Mouse (Mus musculus) erythroblast, adult 5-6 weeks (primary cell): ENCODE data around the gene Gif. TPM values are rescaled to one million over a fixed set of nuclear protein-coding genes. Genes with fewer than 3 reads are reported as not detected.

Experiments
- ATAC-seq: replicated peaks from 2 replicates; pipeline ENCODE4 v1.8.0; 2016; ENCODE audit warnings: moderate number of reproducible peaks, mild to moderate bottlenecking, moderate TSS enrichment, inconsistent platforms; ENCODE audit not compliant: poor library complexity, low FRiP score, severe bottlenecking
- total RNA-seq, 2 experiments: library from RNA; stranded (forward) in 1 of 2; stranded (reverse) in 1 of 2; fragments of 150-400 nt in 1 of 2; fragments of 200-764, 138-1000 nt in 1 of 2; gene quantifications; 2 replicates each; pipeline versions ENCODE4 v1.2.3 to v1.2.4; 2015 to 2017; ENCODE audit warnings: low replicate concordance in 2 of 2

Gif gene
- total RNA-seq (2015; ENCODE audit: low replicate concordance) = not detected in 2 replicates
- total RNA-seq (2017; ENCODE audit: low replicate concordance) = not detected in 2 replicates

DNA sequence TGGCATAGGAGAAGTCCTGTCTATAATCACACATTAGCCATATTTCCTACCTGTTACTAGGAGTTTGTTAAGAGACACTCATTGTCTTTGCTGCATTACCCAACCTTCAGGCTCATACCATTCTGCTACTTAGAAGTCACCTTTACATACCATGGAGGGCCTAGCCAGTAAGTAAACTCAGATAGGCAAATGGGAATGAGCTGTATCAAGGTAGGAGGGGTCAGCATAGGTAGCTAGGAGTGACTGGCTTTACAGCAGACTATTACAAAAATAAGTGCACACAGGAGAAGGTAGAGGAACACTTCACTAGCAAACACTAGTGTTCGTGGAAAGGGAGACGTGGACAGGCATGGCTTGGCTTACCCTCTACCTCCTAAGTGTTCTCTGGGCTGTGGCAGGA is at the start of gene Gif:
Gif (plus strand) TSS at position 257 of the 400 bp plus-strand sequence.
- no peak for ATAC-seq

DNA sequence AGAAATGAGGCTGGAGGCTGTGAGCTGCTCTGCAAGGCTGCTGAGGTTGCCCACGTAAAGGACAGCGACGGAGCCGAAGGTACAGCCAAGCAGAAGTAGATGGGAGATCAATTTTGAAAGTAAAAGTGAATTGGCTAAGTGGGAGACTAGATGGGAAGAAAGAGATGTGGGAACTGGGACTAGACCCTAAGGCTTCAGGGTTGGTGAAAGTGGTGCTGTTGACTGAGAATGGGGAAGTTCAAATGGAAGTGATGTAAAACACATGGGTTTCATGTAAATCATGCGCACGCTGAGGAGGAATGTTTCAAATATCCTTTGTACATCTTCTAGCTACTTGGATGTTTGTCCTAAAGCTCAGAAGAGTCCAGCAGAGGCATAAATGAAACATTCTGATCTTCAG is 49.0 kb upstream of the Gif start:
- no peak for ATAC-seq

DNA sequence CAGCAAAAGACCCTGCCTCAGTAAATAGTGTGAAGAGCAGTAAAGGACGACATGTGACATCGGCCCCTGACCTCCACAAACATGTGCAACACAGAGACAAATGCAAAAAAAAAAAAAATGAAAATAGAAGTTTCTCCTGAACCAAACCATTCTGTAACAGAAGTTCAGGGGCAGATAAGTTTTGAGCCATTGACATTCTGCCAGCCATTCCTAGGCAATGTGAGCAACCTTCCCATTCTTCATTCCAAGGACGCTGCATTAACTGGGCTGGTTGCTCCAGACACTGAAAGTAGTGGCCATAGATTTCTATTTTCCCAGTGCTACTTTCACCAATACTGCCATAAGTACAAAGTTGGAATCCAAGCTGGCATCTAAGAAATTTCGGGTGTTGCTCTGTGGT is 34.9 kb upstream of the Gif start:
- ATAC-seq = no peak

DNA sequence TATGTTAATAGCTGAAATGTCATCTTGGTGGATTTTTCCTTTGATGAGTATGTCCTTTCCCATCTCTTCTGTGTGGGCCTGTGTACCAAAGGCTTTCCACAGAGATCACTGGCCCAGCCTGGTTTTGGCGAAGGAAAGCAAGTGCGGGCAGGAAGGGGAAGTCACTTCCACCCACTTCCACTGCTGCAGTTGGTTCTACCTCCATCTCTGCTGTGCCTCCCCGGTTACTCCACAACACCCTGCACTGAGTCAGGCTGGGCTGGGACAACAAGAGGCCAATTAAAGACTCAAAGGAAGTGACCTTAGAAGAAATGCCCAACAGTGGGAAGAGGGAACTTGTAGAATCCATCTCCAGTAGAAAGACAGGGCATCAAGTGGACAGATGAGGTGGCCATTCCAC is 27.3 kb upstream of the Gif start:
- no peak for ATAC-seq

DNA sequence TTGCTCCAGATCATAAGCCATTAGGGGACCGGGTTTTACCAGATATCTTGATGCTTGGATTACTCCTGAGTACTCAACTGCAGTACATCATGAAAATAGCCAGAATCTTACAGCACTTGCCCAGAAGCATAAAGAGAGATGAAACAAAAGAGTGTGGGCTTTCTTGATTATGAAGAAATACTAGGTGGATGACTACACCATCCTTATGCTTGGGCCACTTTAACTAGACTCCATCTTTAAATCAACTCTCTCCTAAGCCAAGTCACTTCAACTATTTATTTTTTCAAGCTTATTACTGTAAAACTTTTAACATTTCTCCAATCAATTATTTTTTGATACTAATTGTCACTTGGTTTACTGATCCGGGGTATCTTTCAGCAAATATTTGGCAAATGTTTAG is 23.5 kb upstream of the Gif start:
- ATAC-seq = no peak

DNA sequence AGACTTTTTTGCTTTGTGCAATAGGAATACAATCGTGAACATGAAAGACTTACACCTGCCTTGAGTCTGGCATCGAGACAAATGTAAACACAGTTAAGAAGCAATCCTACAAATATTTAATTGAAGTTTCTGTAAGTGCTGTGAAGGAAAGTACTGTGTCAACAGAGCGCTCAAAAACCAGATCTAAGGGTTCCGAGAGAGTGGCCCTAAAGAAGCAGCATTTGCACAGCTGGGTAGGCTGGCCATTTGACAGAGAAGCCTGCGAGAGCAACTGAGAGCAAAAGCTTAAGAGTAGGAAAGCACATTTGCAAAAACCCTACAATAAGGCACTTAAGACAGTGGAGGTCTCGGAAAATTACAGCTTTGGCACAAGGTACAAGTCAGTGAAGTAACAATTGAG is 23.1 kb upstream of the Gif start:
- ATAC-seq = no peak

DNA sequence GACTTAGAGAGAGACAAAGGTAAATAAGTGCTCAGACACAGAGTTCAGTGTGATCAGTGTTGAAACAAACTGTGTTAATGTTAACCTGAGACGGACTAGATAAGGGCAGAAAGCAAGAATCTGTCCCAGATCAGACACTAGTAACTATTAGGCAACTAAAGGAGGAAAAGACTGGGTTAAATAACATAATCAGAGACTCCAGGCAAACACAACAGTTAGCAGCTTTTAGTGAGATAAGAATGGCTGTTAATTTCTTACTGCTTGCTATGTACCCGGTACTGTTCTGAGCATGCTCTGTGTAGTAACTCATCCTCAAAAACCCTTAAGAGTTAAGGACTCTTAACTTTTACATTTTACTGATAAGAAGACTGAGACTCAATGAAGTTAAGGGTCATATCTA is 21.4 kb upstream of the Gif start:
- ATAC-seq = no peak

DNA sequence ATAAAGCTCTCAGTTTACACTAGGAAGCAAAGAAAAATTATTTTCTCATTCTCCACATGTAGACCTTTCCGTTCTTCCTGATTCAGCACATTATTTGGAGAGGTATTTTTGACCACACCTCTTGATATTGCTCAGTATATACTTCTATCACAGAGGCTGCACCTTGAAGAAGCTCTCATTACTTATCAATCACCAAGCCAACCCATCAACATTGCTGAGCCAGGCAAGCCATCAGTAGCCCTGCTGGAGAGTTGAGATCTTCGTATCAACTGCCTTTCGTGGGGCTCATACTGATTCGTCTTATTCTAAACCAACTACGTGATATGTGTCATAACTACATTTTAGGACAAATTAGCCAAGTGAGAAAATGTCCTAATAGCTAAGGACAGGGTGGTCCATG is 20.1 kb upstream of the Gif start:
- peak; percentile 57; the same call in 1 of the 2 replicates for ATAC-seq

DNA sequence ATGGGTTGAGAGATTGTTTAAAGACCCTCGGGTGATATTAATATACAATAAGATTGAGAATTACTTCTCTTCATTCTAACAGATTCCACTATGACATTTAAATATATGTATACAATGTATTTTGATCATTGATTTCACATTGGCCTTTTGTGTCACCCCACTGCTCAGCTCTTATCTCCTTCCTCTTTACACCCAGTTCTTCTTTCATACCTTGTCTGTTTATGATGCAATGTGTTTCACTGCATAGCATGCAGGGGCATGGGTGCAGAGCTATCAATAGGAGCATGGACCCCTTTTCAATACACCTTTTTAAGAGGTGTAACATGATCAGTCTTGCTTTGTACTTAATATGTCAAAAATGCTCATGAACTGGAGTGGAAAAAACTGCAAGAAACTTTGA is 17.1 kb upstream of the Gif start:
- no peak for ATAC-seq

DNA sequence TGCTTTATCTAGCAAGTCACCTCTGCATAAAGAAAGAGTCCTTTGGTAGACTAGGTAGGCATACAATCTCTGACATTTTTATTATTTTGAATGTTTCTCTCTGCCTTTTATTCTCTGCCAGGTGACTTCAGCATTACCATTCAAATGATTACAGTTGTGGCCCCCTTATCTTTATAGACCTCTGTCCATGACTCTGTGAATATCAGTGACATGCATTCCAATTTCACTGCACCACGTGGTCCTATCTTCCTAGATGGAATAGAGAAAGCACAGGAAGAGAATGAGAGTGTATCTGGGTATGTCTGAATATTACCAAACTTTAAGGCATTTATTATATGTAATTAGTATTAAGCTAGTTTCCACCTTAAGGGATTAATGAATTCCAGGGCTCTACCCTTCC is 10.9 kb upstream of the Gif start:
- ATAC-seq = no peak

DNA sequence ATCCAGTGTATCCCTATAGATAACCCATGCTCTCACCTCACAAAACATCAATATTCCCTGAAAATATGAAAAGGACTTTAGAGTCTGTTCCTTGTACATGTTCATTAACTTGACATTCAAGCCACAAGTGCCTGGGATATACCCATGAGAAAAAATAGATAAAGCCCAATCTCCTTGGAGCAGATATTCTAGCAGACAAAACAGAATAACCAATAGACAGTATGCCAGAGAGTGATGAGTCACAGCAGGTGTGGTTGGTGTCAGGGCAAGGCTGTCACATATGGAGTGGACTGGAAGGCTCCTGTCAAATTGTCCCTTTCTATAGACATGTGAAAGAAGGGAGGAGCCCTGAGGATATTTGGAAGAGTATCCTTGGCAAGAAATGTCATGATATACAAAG is 1.7 kb upstream of the Gif start:
- ATAC-seq = 0 out of 2 replicates have a peak, but pooled peaks have one; percentile 46

DNA sequence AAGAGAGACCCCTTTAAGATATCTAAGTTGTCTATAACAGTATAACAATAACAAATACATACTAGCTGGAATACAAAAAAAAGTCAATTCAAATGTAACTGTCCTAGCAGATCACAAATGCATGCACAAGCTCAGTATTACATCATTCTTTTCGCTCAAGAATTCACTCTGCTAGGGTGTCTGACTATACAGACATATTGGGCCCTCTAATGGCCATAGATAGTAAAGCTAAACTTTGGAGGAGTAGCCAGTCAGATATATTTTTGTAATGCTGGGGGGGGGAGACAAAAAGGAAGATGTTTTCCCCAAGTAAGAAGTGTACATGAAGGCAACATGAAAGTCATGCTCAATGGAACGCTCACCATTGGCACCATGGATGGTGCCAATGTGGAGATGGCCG is 17.7 kb downstream of the Gif start:
- no peak for ATAC-seq

DNA sequence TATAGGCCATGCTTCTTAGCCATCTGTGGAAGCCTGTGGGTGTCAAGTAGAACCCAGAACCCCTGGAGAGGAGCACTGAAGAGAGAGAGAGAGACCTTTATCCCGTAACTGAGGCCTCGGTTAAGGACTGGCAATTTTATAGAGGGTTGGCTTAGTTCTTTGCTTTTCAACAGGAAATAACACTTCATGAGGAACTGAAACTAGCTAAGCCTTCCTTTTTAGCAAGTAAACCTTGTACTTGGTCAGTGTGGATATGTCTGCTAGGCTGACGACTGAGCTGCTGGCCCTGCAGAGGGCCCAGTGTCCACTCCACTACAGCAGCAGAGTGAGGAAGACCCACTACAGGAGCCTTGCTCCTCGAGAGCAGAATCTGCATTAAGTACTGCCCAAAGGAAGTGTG is 19.1 kb downstream of the Gif start:
- ATAC-seq = no peak

DNA sequence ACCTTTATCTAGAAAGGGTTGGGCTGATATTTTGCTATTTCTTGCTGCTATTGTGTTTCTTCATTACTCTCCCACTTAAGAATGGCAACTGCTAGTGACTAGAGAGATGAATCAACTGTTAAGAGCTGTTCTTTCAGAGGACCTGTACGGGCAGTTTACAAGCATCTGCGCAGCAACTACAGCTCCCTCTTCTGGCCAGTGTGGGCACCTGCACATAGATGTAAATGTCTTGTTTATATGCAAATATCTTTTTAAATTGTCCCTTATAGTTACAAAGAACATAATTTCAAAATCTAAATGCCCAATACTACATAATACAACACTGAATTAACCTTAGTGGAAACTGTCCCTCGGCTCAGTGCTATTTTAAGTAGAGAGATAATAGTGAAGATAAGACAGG is 20.8 kb downstream of the Gif start:
- no peak for ATAC-seq

DNA sequence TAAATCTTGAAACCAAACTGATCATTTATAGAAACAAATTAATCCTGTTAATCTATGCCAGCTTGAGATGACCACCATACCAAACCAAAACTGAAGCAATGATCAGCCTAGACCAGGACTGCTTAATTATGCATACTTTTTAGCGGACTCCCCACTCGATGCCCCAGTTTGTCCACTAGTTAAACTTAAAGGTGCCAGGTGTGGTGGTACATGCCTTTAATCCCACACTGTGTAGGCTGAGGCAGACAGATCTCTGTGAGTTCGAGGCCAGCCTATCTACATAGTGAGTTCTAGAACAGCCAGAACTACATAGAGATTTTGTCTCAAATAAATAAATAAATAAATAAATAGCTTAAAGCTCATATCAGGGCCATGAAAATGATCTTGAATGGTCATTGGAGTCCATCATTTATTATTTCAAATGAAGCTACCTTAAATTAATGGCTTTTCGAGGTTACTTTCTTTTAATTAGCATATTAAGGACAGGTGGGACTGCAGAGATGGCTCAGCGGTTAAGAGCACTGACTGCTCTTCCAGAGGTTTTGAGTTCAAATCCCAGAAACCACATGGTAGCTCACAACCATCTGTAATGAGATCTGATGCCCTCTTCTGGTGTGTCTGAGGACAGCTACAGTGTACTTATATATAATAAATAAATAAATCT is 22.0 kb downstream of the Gif start:
- ATAC-seq = no peak

DNA sequence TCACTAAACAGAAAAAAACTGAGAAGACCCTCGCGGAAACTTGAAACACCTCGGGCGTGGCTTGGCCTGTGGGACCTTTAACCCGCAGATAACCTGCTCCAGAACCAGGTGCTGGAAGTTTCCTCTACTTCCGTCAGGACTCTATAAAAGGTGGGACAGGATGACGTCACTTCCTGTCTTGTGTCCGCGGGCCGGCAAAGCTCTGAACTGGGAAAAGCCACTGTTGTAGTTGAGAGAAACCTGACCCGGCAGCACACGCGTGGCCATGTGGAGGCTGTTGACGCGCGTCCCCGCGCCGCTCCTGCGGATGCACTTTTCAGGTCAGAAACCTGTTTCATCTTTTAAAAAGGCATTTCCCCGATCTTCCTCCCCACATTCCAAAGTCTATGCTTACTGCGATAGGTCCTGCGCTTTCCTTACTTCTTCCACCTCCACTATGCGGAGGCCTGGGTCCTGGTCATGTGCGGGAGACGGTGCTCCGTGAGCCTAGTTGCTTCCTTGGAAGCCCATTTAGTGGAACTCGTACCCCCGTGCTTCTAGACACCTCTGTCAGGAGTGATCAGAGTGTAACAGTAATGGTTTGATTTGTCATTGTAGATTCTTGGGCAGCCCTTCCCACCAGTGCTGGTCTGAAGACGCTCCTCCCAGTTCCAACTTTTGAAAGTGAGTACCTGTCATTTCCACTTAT is 23.0 kb downstream of the Gif start, which contains the start of gene Mrpl16:
Mrpl16 (plus strand) TSS at position 187 of the 688 bp plus-strand sequence.
- peak; percentile 97 for ATAC-seq

DNA sequence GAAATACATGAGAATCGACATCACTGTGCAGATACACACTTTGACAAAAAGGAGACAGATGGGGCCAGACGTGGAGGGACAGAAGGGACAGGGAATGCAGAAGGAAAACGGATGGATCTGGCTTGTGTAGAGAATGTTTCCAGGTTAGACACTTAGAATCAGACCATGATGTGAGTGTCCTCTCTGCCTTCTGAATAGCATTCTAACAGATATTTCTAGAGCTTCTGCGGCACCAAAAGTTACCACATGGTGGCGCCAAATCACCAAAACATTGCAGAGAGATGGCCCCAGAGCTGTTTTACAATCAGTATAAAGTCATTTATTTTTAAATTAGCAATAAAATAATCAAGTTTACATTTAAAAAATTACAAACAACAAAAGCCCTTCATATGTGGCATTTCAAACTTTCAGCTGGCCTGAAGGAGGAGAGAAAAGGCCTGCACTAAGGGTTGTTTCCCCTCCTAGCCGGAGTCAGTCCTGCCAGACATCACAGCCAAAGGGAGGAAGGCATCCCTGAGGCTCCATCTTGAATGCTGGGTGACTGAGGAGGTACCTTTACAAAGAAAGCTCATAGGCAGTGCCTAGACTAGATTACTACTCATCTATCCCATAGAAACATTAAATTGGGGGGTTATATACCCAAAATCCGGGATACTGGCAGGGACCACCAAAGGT is 30.0 kb downstream of the Gif start:
- ATAC-seq = peak; percentile 86

DNA sequence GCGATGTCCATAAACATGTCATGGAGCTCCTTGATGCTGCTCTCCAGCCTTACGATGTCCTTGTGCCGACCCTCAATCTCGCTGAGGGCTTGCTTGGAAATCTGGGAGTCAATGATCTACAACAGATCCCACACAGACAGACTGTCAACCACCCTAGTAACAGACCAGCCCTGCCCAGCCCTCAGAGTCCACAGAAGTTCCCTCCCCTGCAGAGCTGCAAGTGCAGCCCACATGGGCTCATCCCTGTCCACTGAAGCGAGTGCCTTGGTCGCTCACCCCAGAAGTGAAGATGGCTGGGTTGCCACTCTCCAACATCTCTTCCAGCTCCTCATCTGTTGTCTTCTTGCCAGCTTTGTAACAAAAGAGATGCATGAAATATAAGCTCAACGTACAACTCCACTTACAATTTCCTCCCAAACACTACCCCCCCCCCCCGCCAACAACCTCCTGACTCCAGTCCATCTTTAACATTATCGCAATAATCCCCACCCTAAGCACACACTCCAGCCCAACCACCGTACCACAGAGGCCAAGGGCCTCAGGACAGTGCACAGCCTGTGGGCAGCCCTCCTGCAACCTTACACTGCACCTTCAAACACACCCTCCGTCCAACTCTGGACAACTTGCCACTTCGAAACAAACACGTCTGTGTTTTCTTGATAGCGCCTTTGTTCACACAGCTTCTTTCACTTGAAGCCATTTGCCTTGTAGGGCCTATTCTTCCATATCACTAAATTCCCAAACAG is 38.2 kb downstream of the Gif start:
- no peak for ATAC-seq

DNA sequence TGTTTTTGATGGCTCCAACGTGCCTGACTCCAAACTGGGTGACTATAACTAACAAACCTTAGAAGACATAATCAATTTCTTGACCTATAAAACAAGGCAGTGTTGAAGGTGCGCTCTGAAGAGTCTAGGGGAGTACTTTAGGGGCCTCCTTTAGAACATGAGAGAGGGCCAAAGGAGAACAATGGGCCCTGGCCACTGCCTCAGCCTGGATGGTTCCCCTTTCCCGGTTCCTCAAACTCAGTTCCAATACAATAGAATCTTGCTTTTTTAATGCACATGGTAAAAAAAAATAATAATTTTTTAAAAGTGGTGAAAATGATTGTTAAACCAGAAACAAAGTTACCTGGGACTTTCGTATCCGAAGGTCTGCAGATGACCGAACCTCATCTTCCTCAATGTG is 40.5 kb downstream of the Gif start:
- no peak for ATAC-seq

DNA sequence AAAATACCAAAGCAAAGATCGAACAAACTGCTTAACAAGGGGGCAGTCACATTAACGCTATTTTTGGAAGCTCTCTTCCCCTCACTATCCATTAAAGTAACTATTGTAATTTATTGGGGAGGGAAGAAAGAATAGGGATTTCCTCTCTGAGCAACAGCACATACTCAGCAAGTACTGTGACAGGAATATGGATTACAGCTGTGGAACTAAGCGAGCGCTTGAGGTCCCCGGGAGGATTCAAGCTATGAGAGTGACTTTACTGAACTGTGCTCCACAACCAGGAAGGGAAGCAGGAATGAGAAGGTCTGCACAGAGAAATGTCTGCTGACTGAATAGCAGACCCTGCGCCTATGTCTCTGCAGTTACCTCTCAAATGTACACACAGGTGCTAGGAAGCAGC is 41.5 kb downstream of the Gif start:
- no peak for ATAC-seq
